Mouse (Mus musculus): ENCODE data around the gene Arid5a.

The Arid5a gene

DNA sequence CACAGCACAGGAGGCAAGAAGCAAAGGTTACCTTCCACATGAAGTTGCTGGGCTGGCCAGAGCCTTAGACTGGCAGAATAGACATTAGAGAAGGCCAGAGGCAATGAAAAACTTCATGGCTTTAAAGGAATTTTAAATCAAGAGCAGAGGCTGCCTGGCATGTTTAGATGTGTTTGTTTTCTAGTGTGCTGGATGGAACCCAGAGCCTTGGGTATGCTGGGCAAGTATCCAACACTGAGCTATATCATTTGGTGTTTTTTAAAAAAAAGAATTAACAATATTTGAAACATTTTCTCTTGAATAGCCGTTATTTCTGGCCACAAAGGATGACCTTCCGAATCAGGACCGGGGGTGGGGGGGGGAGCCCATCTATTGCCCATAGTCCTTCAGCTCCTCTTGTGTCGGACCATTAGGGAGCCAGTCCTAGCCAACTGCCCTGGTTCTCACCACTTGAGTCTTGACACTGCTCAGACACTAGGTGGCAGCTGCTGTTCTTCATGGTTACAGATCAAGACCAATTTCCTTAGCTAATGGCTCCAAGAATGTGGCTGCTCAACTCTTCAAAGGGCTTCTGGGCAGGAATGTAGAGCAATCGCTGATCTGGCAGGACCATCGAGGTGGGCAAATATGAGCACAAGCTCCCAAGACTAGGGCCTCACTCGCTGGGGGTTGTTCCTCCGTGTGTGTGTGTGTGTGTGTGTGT is 16.4 kb downstream of the Arid5a start:
- DNase-seq (ENCODE audit: extremely low read depth, low read depth) = peak; percentile 22

DNA sequence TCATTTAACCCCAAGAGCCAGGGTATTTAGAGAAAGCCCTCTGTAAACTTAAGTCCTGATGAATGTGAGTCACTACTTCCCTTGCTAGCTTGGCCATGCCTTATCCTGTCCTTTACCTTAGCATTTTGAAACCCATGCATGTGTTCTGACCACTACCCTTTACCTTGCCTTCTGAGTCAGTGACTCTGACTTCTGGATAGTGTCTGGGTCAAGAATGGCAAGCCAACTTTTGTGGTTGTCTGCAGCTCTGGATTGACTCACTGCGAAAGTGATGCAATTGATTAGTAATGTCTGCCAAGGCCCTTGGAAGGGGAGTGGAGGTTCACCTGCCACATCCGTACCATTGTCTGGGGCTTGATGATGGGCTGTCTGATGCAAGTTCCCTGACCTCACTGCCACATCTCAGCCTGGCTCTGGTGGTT is 18.4 kb downstream of the Arid5a start:
- DNase-seq (ENCODE audit: extremely low read depth, low read depth) = no peak

DNA sequence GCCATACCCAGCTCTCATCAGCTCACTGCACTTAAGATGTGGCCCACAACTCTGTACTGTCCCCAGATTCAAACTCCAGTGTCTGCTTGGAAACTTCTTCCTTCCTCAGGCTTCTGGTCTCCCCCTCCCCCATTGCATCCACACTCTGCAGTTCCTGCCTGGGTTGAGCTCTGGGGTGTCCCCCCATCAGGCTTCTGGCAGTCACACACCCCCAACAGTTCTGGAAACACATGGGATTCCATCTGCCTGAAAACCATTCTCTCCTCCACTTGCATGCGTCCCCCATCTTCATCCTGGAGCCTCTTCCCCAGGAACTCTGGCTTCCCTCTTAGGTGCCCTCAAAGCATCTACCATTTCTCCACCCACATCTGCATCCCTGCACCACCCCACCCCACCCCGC is 19.3 kb downstream of the Arid5a start:
- no peak for DNase-seq (ENCODE audit: extremely low read depth, low read depth)

DNA sequence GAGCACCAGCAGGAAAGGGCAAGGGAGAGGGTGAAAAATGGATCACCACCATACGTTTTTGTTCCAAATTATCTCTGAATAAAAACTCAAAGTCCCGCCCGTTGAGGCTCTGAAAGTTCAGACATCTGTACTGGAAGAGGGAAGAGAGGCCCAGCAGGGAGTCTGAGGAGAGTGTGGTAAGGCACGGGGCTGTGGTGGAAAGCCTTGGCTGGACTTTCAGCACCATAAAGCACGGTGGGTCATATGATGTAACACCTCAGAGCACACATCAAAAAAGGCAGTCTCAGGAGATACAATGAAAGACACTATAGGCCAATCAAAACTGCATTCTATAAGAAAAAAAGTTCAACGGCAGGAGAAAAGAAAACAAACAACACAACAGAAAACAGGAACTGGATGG is 24.2 kb downstream of the Arid5a start:
- DNase-seq (ENCODE audit: extremely low read depth, low read depth) = no peak

GRCm38 (mm10) chr1:36332955-36333887 is 25.7 kb downstream of the Arid5a start:
- DNase-seq (ENCODE audit: extremely low read depth, low read depth) = no peak

DNA sequence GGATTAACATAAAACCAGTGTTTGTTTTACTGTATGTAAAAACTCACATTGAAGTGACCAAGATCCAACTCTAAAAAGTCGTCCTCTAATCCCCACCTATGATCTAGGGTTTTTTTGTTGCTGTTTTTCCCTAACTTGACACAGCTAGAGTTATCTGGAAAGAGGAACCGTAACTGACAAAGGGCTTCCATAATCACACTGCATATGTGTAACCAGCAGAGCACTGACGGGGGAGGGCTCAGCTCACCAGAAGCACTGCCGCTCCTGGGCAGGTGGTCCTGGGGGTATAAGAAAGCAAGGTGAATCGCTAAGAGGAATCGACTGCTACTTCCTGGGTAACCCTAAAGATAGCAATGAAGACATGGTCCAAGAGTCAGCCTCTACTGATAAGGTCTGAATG is 35.0 kb downstream of the Arid5a start:
- no peak for DNase-seq (ENCODE audit: extremely low read depth, low read depth)

DNA sequence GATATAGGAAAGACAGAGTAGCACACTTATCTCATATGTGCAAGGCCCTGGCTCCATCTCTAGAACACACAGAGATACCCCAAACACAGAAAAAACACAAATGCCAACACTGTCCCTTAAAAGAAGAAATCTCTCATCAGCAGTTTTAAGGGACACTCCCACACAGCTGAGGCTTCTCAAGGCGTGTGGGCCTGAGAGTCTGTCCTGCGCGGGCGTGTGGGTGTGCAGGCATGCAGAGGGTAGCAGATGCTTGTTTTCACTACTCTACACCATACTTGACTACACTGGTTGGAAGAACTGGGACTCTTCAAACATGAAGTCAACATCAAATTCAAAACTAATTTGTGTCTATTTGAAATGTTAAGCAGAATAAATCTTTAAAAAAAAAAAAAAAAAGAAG is 44.8 kb downstream of the Arid5a start:
- no peak for DNase-seq (ENCODE audit: extremely low read depth, low read depth)

GRCm38 (mm10) chr1:36356955-36357695 is 49.6 kb downstream of the Arid5a start:
- DNase-seq (ENCODE audit: extremely low read depth, low read depth) = no peak

DNA sequence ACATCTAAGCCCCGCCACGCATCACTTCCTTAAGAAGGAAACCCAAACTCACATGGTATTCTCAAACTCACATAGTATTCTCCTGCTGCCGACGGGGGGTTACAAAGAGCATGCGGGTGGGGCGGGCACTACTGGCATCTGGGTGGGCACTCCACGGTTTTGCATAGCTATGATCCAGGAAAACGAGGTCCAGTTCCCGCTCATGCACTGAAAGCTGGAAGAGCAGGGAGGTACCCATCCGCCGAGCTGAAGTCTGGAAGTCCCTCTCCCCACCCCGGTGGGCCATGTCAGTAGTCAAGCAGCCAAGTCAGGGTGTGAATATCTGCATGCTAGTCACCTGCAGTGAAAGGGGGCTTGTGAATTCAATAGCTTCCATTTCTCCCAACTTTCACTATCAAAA is 60.2 kb downstream of the Arid5a start:
- no peak for DNase-seq (ENCODE audit: extremely low read depth, low read depth)

DNA sequence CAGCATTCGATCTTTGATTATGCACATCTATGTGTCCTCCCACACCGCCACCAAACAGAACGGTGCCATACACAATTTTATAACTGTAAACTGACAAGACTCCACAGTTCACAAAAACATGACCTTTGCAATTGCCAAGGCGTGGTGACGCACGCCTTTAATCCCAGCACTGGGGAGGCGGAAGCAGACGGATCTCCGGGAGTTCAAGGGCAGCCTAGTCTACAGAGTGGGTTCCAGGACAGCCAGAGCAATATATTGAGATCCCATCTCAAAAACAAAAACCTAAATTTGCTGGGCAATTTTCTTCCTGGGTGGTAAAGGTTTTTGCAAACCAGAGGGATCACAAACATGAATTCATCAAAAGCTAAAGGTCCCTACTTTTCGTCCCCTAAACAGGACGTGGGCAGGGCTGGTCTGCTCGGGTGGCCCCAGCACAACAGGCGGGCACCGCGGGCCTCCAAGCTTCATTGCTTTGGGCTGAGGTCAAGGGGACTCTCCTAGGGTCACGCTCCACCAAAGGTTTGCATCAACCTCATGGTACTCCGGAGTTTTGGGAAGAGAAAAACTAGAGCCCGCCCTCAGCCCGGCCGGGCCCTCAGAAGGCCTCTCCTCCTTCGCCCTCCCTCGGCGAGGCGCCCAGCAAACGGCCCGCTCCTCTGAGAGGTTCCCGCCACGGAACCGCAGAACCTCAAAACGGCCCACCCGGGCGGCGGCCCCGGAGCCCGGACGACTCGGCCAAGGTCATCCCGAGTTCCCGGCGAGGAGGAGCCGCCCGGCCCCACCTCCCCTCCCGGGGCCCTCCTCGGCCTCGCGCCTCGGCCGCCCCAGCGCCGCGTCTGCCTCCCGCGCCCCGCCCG is 60.8 kb downstream of the Arid5a start:
- no peak for DNase-seq (ENCODE audit: extremely low read depth, low read depth)

- DNase-seq (ENCODE audit: extremely low read depth, low read depth) = peak; percentile 70
Measured at GRCm38 (mm10) chr1:36368969-36369645, 61.6 kb downstream of the Arid5a start, which contains the start of gene Kansl3. Kansl3 (minus strand) TSS chr1:36369181.

DNA sequence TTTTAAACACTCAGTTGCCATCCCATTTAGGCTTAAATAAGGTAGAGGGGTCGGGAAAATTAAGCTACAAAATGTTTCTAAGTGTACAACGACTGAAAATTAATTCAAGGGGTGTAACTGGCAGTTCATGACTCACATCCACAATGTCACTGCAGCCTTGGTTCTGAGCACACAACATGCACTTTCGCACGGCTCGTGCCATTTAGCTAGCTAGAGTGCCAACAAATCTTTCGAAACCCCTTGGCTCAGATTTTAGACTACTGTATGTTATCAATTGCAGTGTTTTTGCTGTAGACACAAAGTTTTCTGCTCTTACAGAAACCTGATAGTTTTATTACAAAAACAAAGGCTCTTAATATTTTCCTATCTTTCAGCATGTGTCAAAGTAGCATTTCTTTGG is 63.4 kb downstream of the Arid5a start:
- no peak for DNase-seq (ENCODE audit: extremely low read depth, low read depth)

DNA sequence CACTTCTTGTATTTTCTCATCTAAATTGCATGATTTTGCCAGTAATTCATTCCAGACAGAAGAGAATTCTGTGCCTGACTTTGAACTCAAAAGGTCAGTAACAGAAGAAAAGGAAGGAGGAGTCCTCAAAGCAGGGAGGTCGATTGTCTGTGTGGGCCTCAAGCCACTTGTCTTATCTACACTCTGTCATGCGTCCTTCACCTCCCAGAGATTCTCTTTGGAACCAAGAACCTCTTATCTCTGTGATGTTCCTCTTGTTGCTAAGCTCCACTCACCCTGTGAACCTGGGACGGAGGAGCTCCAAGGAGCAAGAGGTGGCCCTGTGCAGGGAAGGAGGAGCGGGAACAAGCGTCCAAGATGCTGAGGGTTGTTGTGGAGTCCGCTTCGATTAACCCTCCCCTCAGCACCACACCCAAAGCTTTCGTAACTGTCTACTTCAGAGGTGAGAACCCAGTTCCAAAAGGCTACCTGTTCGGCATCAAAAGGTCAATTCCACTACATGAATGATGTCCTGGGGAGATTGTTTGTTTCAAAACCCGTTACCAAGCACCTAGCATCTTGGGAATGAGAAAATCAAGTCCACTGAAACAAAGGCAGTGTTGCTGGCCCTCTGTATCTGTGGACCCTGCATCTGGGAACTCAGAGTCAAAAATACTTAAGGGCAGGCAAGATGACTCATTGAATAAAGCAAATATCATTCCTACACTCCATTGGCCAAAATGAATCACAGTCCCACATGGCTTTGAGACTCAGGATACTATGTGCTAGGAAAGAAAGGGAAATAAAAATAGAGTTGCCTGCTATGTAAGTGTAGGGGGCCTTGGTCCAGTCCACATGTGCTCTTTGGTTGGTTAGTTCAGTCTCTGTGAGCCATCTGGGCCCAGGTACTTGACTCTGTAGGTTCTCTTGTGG is 64.7 kb downstream of the Arid5a start, which contains the start of gene Fer1l5:
Gene Fer1l5 (plus strand): TSS at position 358 of the 912 bp plus-strand sequence.
- DNase-seq (ENCODE audit: extremely low read depth, low read depth) = no peak

All from MEL-GATA-1-ER (cell line).